Mouse (Mus musculus) C2C12 (cell line): ENCODE measurements around the gene Golga7b. TPM values are rescaled to one million over a fixed set of nuclear protein-coding genes. Genes with fewer than 3 reads are reported as not detected.

Experiments
- H3K27me3 ChIP-seq: one replicate; pipeline ENCODE4 v1.6.1; 2011; ENCODE audit not compliant: control insufficient read depth, insufficient read depth, insufficient read length
- H3K36me3 ChIP-seq: one replicate; pipeline ENCODE4 v1.6.1; 2011; ENCODE audit not compliant: control insufficient read depth, insufficient read depth
- H3K4me3 ChIP-seq: one replicate; pipeline ENCODE4 v1.5.1; 2011; ENCODE audit warnings: mild to moderate bottlenecking, control low read depth; ENCODE audit not compliant: poor library complexity, insufficient read depth, severe bottlenecking
- H3K79me2 ChIP-seq: one replicate; pipeline ENCODE4 v1.6.1; 2011; ENCODE audit not compliant: control insufficient read depth, insufficient read depth
- H3K79me3 ChIP-seq: one replicate; pipeline ENCODE4 v1.6.1; 2011; ENCODE audit warnings: low read depth, control low read depth
- H3ac ChIP-seq: one replicate; pipeline ENCODE3; 2011; ENCODE audit warnings: low read depth; ENCODE audit not compliant: control insufficient read depth, insufficient read length
- CEBPB ChIP-seq: IDR thresholded peaks from one replicate; pipeline ENCODE4 v1.6.1; 2011; ENCODE audit warnings: low read depth, mild to moderate bottlenecking, control low read depth, moderate library complexity
- CTCF ChIP-seq: IDR thresholded peaks from one replicate; pipeline ENCODE4 v1.5.1; 2011; ENCODE audit not compliant: control insufficient read depth, insufficient read depth, insufficient read length
- FOSL1 ChIP-seq: IDR thresholded peaks from one replicate; pipeline ENCODE4 v1.8.0; 2011; ENCODE audit warnings: mild to moderate bottlenecking, low read length; ENCODE audit not compliant: poor library complexity, insufficient read depth, severe bottlenecking
- MAX ChIP-seq: IDR thresholded peaks from one replicate; pipeline ENCODE4 v1.6.1; 2011; ENCODE audit warnings: mild to moderate bottlenecking, control low read depth
- MYOD1 ChIP-seq: IDR thresholded peaks from one replicate; pipeline ENCODE4 v1.6.1; 2011; ENCODE audit warnings: low read depth; ENCODE audit not compliant: control insufficient read depth, insufficient read length
- MYOG ChIP-seq: IDR thresholded peaks from one replicate; pipeline ENCODE4 v1.6.1; 2011; ENCODE audit not compliant: control insufficient read depth, insufficient read length; ENCODE audit errors: extremely low read depth
- USF1 ChIP-seq: IDR thresholded peaks from one replicate; pipeline ENCODE4 v1.6.1; 2011; ENCODE audit warnings: low read depth, mild to moderate bottlenecking, control low read depth, moderate library complexity
- long read RNA-seq, 2 experiments: library from polyadenylated mRNA; unstranded; transcript quantifications; one replicate each; pipeline ENCODE4 v2.0.0; 2019 to 2020
- polyA plus RNA-seq: library from polyadenylated mRNA; unstranded; fragments of >200 nt; fragmentation: generic; extraction: Trizol; gene quantifications from one replicate; pipeline ENCODE4 v1.2.1, GENCODE M21; 2012; ENCODE audit warnings: missing spikeins

Gene Golga7b
- polyA plus RNA-seq, result 0.04 TPM
- long read RNA-seq, experiment 1, result 0 reads
- long read RNA-seq, experiment 2, result 0 reads

DNA sequence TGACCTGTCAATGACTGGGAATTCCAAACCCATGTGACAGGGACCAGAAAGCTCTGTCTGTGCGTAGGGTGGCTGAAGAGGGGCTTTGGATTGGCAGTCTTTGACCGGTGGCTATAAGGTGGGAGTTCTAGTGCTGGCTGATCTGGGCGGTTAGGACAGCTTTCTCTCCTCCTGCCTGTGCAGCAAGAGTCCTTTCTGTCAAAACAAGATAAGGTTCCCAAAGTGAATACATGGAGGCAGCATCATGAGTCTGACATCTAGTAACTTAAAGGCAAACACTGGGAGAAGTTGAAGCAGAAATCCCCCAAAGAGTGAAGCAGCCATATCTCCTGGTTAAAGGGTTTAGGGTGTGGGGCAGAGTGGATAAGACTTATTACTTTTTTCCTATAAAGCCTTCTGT lies at the start of gene Golga7b:
TSS of gene Golga7b (plus strand) at position 56 of the 400 bp plus-strand sequence.
- Histone ChIP-seq H3K27me3 (peaks cover 51% of the 10 kb centered on the region), H3K36me3 (no peaks in the 10 kb centered on the region), H3K79me3 (no peaks in the 10 kb centered on the region), H3K79me2 (no peaks in the 10 kb centered on the region), H3ac (no peak within 1 kb of the TSS), H3K4me3 (no peak within 1 kb of the TSS)
- no peak for TF ChIP-seq MAX
- no peak for TF ChIP-seq MYOD1
- TF ChIP-seq FOSL1, result no peak
- no peak for TF ChIP-seq CTCF

DNA sequence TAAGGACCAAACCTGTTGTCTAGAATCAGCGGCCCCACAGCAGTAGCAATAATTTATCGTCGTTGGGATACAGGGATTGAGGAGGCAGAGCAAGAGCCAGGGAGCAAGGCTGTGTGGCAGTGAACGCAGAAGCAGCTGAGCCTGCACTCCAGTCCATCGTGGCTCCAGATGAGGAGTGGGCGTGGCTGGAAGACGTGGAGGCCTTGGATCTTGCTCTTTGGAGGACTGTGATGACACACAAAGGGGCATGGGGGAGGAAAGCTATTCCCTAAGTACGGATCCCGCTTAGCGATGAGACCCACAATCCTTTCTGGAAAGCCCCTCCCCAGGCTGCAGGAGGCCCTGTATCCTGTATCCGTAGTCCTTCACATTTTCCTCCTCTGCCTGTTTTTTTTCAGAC lies 49.3 kb upstream of the Golga7b start:
- Histone ChIP-seq H3K36me3 (no peaks in the 10 kb centered on the region), H3K79me2 (no peaks in the 10 kb centered on the region), H3K4me3 (no peak overlapping the region), H3K27me3 (peaks cover 66% of the 10 kb centered on the region), H3ac (no peak overlapping the region), H3K79me3 (no peaks in the 10 kb centered on the region)
- TF ChIP-seq MYOG, result no peak
- no peak for TF ChIP-seq MYOD1
- TF ChIP-seq USF1, result no peak
- no peak for TF ChIP-seq CEBPB
- no peak for TF ChIP-seq MAX
- no peak for TF ChIP-seq FOSL1
- no peak for TF ChIP-seq CTCF

DNA sequence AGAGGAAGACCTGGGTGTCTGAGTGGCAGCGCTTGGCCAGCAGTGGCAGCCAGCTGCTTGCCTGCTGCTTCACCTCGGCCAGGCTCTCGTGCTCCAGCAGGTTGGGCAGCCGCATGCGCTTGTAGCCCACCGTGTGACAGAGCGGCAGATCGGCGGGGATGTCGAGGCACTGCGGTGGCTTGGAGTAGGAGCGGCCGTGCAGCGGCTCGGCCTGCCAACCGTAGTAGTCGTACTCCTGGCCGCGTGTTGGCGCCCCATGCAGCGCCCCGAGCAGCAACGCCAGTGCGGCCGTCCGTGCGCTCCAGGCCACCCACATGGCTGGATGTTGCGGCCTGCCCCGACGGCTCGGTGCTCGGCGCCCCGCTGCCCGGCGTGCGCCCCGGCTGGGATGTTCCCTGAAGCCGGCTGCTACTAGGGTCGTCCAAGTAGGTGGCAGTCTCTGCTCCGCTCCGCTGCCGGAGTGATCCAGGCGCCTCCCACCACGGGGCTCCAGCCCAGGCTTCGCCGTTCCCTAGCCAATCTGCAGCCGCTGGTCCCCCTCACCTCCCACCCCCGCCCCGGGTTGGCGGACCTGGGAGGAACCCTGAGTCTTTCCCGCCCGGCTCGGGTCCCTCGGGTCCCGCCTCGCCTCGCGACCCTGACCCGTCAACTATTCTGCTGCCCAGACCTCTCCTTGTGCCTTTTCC lies 45.5 kb upstream of the Golga7b start, which contains the start of gene Sfrp5:
TSS of gene Sfrp5 (minus strand) at position 557 of the 686 bp plus-strand sequence.
- Histone ChIP-seq H3K79me2 (no peaks in the 10 kb centered on the region), H3K79me3 (no peaks in the 10 kb centered on the region), H3K27me3 (peaks cover 80% of the 10 kb centered on the region), H3K36me3 (no peaks in the 10 kb centered on the region), H3ac (no peak within 1 kb of the TSS), H3K4me3 (no peak within 1 kb of the TSS)
- TF ChIP-seq CEBPB (no peak), FOSL1 (no peak), MAX (no peak), CTCF (no peak), MYOG (no peak), USF1 (no peak), MYOD1 (no peak)

DNA sequence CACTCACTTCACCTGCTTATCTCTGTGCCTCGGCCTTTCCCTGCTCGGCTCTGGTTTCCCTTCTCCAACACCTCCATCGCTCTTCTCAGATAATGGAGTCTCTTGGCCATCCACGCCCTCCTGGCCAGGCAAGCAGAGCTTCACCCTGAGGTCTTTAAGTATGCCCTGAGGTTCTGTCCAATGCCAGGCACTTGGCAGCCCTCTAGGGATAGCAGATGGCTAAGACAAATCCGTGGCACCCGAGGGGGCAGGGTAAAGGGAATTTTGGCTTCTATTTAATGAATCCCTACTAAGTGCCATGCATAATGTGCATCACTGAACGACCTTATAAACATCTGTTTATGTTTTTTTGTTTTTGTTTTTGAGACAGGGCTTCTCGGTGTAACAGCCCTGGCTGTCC lies 44.9 kb upstream of the Golga7b start:
- Histone ChIP-seq H3K4me3 (no peak overlapping the region), H3ac (no peak overlapping the region), H3K79me3 (no peaks in the 10 kb centered on the region), H3K27me3 (peaks cover 80% of the 10 kb centered on the region), H3K79me2 (no peaks in the 10 kb centered on the region), H3K36me3 (no peaks in the 10 kb centered on the region)
- TF ChIP-seq CTCF (no peak), USF1 (no peak), CEBPB (no peak), MYOD1 (no peak), MAX (no peak), FOSL1 (no peak), MYOG (no peak)

DNA sequence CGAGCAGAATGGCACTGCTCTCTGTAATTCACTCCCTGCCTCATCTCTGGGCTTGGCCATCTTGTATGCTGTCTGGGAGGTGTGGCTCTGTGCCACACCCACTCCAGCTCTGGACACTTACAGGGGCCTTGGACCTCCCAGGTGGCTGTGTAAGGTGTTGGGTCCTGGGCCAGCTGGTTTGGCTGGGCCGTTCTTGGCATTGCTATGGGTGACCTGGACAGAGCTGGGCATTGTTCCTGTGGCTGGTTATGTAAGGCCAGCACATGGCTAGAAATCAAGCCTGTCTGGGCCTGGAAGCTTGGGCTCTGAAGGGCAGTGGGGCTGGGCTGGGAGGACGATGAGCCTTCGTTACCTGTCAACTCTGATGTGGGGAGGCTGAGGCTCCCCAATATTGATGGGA lies 43.1 kb upstream of the Golga7b start:
- Histone ChIP-seq H3K27me3 (peaks cover 84% of the 10 kb centered on the region), H3ac (no peak overlapping the region), H3K36me3 (no peaks in the 10 kb centered on the region), H3K79me2 (no peaks in the 10 kb centered on the region), H3K79me3 (no peaks in the 10 kb centered on the region), H3K4me3 (no peak overlapping the region)
- TF ChIP-seq MYOG (no peak), CEBPB (no peak), MYOD1 (no peak), MAX (no peak), CTCF (no peak), USF1 (no peak), FOSL1 (no peak)
